Mouse (Mus musculus): Measurements from ENCODE around the gene Trim44.

DNA sequence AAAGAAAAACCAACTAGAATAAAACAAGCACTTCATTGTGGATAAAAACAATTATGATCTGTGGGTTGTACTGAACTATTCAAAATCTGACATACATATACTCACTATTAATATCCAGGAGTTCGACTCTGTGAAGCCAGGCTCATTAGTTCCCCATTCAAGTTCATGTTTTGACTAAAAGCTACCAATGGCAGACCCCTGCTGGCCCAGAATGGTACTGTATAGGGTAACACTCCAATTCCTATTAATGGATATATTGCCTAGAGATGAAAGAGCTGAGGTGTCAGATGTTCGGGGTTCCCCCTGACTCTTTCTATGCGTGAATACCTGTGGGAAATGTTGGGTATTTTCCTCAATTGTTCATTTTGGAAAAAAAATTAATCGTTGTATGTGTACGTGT lies 117.6 kb downstream of the Trim44 start:
- TF ChIP-seq CTCF (IDR thresholded peaks at IDR 0.05; ENCODE audit: insufficient read depth, low read depth, low read length) = no peak
- no peak for TF ChIP-seq POLR2A (IDR thresholded peaks at IDR 0.05; ENCODE audit: insufficient read depth, low read depth, low read length)
